Mouse (Mus musculus) layer of hippocampus, adult 8-10 months (tissue): ENCODE data around the gene Gm9803. TPM values are rescaled to one million over a fixed set of nuclear protein-coding genes. Genes with fewer than 3 reads are reported as not detected.
A peak's percentile ranks its signal among the peaks of the same experiment; 100 is the strongest.

Experiments
- DNase-seq, 2 experiments: peaks; one replicate each; pipeline ENCODE4 v3.0.0; 2022; ENCODE audit warnings: low spot score in 2 of 2
- total RNA-seq, 4 experiments: library from RNA; stranded (reverse); gene quantifications; 2 replicates each; pipeline ENCODE4 v1.2.4; 2022

Gm9803 gene
- total RNA-seq, 4 experiments from 2014 or later = 6.6 to 17.1 (median 11.8) TPM

- DNase-seq = no peak
Observed at GRCm38 (mm10) chr10:43512976-43513375, 10.9 kb upstream of the Gm9803 start.

- no peak for DNase-seq
Observed at GRCm38 (mm10) chr10:43516992-43517660, 6.8 kb upstream of the Gm9803 start.

GRCm38 (mm10) chr10:43517836-43518235 is 6.0 kb upstream of the Gm9803 start:
- no peak for DNase-seq

GRCm38 (mm10) chr10:43518368-43518767 is 5.5 kb upstream of the Gm9803 start:
- DNase-seq = no peak

- no peak for DNase-seq
Observed at GRCm38 (mm10) chr10:43519977-43520376, 3.9 kb upstream of the Gm9803 start.

GRCm38 (mm10) chr10:43527283-43528269 is 3.7 kb downstream of the Gm9803 start:
- DNase-seq = peak; percentile 35 to 61

GRCm38 (mm10) chr10:43534382-43534781 is 10.5 kb downstream of the Gm9803 start:
- DNase-seq = no peak

GRCm38 (mm10) chr10:43537652-43538051 is 13.8 kb downstream of the Gm9803 start:
- DNase-seq = no peak

GRCm38 (mm10) chr10:43538831-43539230 is 14.9 kb downstream of the Gm9803 start:
- no peak for DNase-seq

- DNase-seq = no peak
Observed at GRCm38 (mm10) chr10:43539746-43540310, 15.9 kb downstream of the Gm9803 start.

- DNase-seq = peak; percentile 89 to 94
Observed at GRCm38 (mm10) chr10:43540442-43541152, 16.7 kb downstream of the Gm9803 start, which contains the start of gene 1700021F05Rik. TSS of gene 1700021F05Rik (minus strand) at chr10:43540994.

- DNase-seq = no peak
Observed at GRCm38 (mm10) chr10:43541153-43541544, 17.3 kb downstream of the Gm9803 start.

- DNase-seq = no peak
Observed at GRCm38 (mm10) chr10:43549411-43549810, 25.5 kb downstream of the Gm9803 start.

GRCm38 (mm10) chr10:43550923-43551322 is 27.0 kb downstream of the Gm9803 start:
- no peak for DNase-seq

- no peak for DNase-seq
Observed at GRCm38 (mm10) chr10:43551388-43551787, 27.5 kb downstream of the Gm9803 start.

GRCm38 (mm10) chr10:43557630-43558165 is 33.8 kb downstream of the Gm9803 start:
- no peak for DNase-seq

- DNase-seq = no peak
Observed at GRCm38 (mm10) chr10:43559313-43559712, 35.4 kb downstream of the Gm9803 start.

GRCm38 (mm10) chr10:43560765-43561164 is 36.9 kb downstream of the Gm9803 start:
- DNase-seq = no peak

GRCm38 (mm10) chr10:43561311-43561710 is 37.4 kb downstream of the Gm9803 start:
- no peak for DNase-seq
